Mouse (Mus musculus) left cerebral cortex, adult 2 months (tissue): Measurements from ENCODE around the gene Faf1. TPM values are rescaled to one million over a fixed set of nuclear protein-coding genes. Genes with fewer than 3 reads are reported as not detected.

ENCODE experiments used
- DNase-seq, 2 experiments: peaks; one replicate each; pipeline ENCODE4 v3.0.0; 2021 to 2022; ENCODE audit warnings: low spot score in 2 of 2, mixed read lengths in 1 of 2; ENCODE audit errors: extremely low spot score in 1 of 2
- H3K27ac ChIP-seq: fragments of 200-600 bp; 2 replicates; pipeline ENCODE4 v1.8.1; 2022
- H3K4me3 ChIP-seq: fragments of 200-600 bp; 2 replicates; pipeline ENCODE4 v1.8.1; 2022
- CTCF ChIP-seq: fragments of 200-600 bp; IDR thresholded peaks from 2 replicates; pipeline ENCODE4 v1.8.1; 2022; ENCODE audit warnings: antibody characterized with exemption, mild to moderate bottlenecking, moderate library complexity
- intact Hi-C: fragments of 180-260 bp; cut with DNase I; formaldehyde crosslinking; loops from one replicate; pipeline ENCODE4 v1.15.1; 2025
- total RNA-seq, 2 experiments: library from RNA; stranded (reverse); gene quantifications; 2 replicates each; pipeline ENCODE4 v1.2.3; 2021

The Faf1 gene
- total RNA-seq, 2 experiments from 2014 or later: 24.0 to 24.3 TPM

- H3K4me3 ChIP-seq: no peak overlapping the region
- H3K27ac ChIP-seq: no peak overlapping the region
- intact Hi-C loops: no loop called here
- TF ChIP-seq CTCF: no peak
- DNase-seq: no peak
These were observed 192.6 kb downstream of the Faf1 start for GRCm38 (mm10) chr4:109868897-109869484.

GRCm38 (mm10) chr4:109884333-109884732 is 207.9 kb downstream of the Faf1 start:
- H3K27ac ChIP-seq: no peak overlapping the region
- no peak for DNase-seq
- no peak overlapping the region for H3K4me3 ChIP-seq
- intact Hi-C loops: no loop called here
- TF ChIP-seq CTCF: no peak

- H3K27ac ChIP-seq: no peak overlapping the region
- TF ChIP-seq CTCF: no peak
- DNase-seq: no peak
- intact Hi-C loops: no loop called here
- no peak overlapping the region for H3K4me3 ChIP-seq
These were observed 211.5 kb downstream of the Faf1 start for GRCm38 (mm10) chr4:109887856-109888357.

GRCm38 (mm10) chr4:109897810-109898566 is 221.6 kb downstream of the Faf1 start:
- intact Hi-C loops: no loop called here
- Histone ChIP-seq H3K4me3 (no peak overlapping the region), H3K27ac (no peak overlapping the region)
- no peak for DNase-seq
- no peak for TF ChIP-seq CTCF

GRCm38 (mm10) chr4:109901076-109901475 is 224.7 kb downstream of the Faf1 start:
- no peak for TF ChIP-seq CTCF
- DNase-seq: no peak
- intact Hi-C loops: no loop called here
- no peak overlapping the region for H3K27ac ChIP-seq
- no peak overlapping the region for H3K4me3 ChIP-seq

GRCm38 (mm10) chr4:109904487-109904886 is 228.1 kb downstream of the Faf1 start:
- Histone ChIP-seq H3K27ac (no peak overlapping the region), H3K4me3 (no peak overlapping the region)
- TF ChIP-seq CTCF: no peak
- intact Hi-C loops: no loop called here
- DNase-seq: no peak

- TF ChIP-seq CTCF: no peak
- Histone ChIP-seq H3K4me3 (no peak overlapping the region), H3K27ac (no peak overlapping the region)
- intact Hi-C loops: no loop called here
- no peak for DNase-seq
These were observed 252.7 kb downstream of the Faf1 start for GRCm38 (mm10) chr4:109929058-109929457.

GRCm38 (mm10) chr4:109930445-109930844 is 254.1 kb downstream of the Faf1 start:
- Histone ChIP-seq H3K4me3 (no peak overlapping the region), H3K27ac (no peak overlapping the region)
- intact Hi-C loops: no loop called here
- TF ChIP-seq CTCF: peak; percentile 25
- DNase-seq: no peak

GRCm38 (mm10) chr4:109930935-109931334 is 254.5 kb downstream of the Faf1 start:
- intact Hi-C loops: no loop called here
- H3K4me3 ChIP-seq: no peak overlapping the region
- no peak overlapping the region for H3K27ac ChIP-seq
- no peak for DNase-seq
- no peak for TF ChIP-seq CTCF

GRCm38 (mm10) chr4:109936557-109936956 is 260.2 kb downstream of the Faf1 start:
- Histone ChIP-seq H3K27ac (no peak overlapping the region), H3K4me3 (no peak overlapping the region)
- no peak for DNase-seq
- no peak for TF ChIP-seq CTCF
- intact Hi-C loops: no loop called here

- intact Hi-C loops: no loop called here
- no peak for TF ChIP-seq CTCF
- no peak for DNase-seq
- Histone ChIP-seq H3K27ac (no peak overlapping the region), H3K4me3 (no peak overlapping the region)
These were observed 262.9 kb downstream of the Faf1 start for GRCm38 (mm10) chr4:109939291-109939690.

- TF ChIP-seq CTCF: no peak
- no peak overlapping the region for H3K4me3 ChIP-seq
- intact Hi-C loops: no loop called here
- no peak overlapping the region for H3K27ac ChIP-seq
- DNase-seq: no peak
These were observed 269.2 kb downstream of the Faf1 start for GRCm38 (mm10) chr4:109945554-109945953.

GRCm38 (mm10) chr4:109949307-109949706 is 272.9 kb downstream of the Faf1 start:
- H3K27ac ChIP-seq: no peak overlapping the region
- DNase-seq: no peak
- TF ChIP-seq CTCF: no peak
- intact Hi-C loops: no loop called here
- H3K4me3 ChIP-seq: no peak overlapping the region
